Mouse (Mus musculus) ovary, postnatal 10 days (tissue): Measurements from ENCODE around the gene Wbp4.
A peak's percentile ranks its signal among the peaks of the same experiment; 100 is the strongest.
"Not testable (repeated sequence)": the region's sequence is repeated elsewhere in the genome, so short reads cannot be mapped to it uniquely, and the experiment has no call there.

Experiments
- DNase-seq: peaks from one replicate; pipeline ENCODE4 v3.0.0; 2022; ENCODE audit warnings: low spot score

The Wbp4 gene

DNA sequence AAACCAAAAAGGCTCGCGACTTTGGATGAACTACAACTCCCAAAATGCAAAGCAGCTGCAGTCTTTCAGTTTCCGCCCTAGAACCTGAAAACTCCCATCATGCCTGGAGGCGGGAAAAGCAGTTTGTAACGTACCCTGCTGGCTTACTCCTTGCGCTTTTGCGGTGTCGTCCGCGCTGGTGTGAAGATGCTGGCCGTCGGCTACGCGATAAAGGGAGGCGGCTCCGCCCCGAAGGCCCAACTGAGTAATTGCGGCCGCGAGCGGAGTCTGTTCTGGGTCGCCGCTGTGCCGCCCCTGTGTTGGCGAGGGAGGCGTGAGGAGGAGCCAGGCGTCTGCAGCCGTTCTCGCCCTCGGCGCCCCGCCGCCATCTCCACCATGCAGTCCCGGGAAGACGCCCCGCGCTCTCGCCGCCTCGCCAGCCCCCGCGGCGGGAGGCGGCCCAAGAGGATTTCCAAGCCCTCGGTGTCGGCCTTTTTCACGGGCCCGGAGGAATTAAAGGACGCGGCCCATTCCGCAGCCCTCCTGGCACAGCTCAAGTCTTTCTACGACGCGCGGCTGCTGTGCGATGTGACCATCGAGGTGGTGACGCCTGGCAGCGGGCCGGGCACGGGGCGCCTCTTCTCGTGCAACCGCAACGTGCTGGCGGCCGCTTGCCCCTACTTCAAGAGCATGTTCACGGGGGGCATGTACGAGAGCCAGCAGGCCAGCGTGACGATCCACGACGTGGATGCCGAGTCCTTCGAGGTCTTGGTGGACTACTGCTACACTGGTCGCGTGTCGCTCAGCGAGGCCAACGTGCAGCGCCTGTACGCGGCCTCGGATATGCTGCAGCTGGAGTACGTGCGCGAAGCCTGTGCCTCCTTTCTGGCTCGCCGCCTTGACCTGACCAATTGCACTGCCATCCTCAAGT lies 29.4 kb downstream of the Wbp4 start, which contains the start of gene Kbtbd6:
Gene Kbtbd6 (plus strand): TSS at position 155 of the 910 bp plus-strand sequence.
- DNase-seq, result peak; percentile 41

- DNase-seq, result no peak
These were observed 36.2 kb downstream of the Wbp4 start for GRCm38 (mm10) chr14:79445055-79445620.

- no peak for DNase-seq
These were observed 36.7 kb downstream of the Wbp4 start for GRCm38 (mm10) chr14:79444601-79445000.

- no peak for DNase-seq
These were observed 39.9 kb downstream of the Wbp4 start for GRCm38 (mm10) chr14:79441441-79441840.

DNA sequence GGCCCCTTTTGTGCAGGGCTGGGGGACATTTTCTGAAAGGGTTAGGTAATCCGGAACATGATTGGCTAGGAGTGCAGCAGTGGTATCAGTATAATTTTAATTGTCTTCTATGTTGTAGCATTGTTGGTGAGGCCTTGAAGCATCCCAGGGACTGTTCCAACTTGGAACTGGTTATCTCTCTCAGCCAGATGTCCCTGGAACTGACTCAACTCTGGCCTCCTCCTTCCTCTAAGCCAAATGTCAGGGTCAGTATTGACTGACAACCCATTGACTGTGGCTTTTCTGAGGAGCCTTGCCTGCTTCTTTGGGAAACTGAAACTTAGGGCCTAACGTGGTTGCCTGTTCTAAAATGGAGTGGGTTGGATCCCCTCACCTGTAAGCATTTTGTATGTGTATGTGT lies 40.7 kb downstream of the Wbp4 start:
- DNase-seq, result no peak

GRCm38 (mm10) chr14:79434068-79434467 lies 47.3 kb downstream of the Wbp4 start:
- no peak for DNase-seq

- not testable (repeated sequence) for DNase-seq
These were observed 54.5 kb downstream of the Wbp4 start for GRCm38 (mm10) chr14:79426730-79427365.

DNA sequence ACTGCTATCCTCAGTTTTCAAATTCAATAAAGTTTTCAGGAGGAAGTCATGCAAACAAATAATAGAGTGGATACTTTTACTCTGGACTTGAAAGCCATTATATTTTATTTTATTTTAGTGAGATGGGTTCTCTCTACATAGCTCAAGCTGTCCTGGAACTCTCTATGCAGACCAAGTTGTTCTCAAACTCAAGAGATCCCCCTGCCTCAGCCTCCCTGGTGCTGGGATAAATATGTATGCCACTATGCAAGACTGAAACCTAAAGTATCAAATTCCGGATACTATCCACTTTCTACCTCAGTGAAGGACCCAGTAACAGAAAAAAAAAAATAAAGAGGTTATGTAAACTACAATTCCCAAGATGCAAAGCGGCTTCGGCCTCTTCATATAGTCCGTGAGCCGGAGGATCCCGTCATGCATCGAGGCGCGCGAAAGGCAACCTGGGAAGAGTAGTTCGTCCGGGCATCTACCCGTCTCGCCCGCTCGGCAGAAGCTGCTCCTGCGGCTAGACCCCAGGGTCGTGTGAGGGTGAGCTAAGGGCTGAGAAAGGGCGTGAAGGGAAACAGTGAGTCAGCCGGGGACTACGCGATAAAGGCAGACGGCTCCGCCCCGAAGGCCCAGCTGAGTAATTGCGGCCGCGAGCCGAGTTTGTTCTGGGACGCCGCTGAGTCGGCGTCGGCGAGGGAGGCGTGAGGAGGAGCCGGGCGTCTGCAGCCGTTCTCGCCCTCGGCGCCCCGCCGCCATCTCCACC lies 55.2 kb downstream of the Wbp4 start, which contains the start of gene Kbtbd7:
Gene Kbtbd7 (plus strand): TSS at position 533 of the 751 bp plus-strand sequence.
- peak; percentile 79 for DNase-seq

DNA sequence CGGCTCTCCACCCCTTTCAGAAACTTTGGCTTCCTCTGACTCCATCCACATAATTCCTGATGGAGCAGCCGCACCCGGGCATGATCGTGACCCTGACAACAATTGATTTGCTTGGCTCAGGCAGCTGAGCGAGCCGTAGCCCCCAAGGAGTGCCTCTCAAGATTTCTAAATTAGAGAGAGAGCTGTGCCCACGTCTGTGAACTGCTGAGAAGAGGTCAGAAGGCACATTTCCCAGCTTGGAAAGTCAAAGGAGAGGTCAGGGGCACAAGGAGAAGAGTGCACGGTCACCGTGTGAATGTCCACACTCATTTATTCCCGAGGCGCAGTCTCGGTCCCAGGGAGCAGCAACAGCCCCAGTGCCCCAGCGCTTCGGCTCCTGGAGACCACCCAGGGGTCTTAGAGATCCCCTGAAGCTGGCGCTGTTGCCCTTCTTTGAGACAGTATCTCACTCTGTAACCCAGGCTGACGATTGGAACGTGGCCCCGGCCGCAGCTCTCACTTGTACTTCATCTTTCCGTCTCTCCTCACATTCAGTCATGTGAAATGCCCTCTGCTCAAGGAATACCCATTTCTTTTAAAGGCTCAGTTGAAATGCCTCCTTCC lies 61.1 kb downstream of the Wbp4 start:
- DNase-seq, result no peak

DNA sequence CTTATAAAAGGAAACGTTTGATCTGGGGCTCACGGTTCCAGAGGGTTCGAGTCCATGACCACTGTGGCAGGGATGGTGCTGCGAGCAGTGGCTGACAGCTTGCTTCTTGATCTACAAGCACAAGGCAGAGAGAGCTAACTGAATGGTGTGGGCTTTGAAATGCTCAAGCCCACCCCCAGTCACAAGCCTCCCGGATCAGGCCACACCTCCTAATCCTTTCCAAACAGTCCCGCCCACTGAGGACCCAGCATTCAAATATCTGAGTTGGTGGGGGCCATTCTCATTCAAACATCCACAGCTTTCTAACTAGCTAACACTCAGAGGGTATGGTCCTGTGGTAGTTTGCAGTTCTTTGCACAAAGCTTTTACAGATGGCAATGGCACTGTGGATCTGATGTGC lies 68.2 kb downstream of the Wbp4 start:
- no peak for DNase-seq

GRCm38 (mm10) chr14:79410662-79411061 lies 70.7 kb downstream of the Wbp4 start:
- no peak for DNase-seq
